Mouse (Mus musculus): Measurements from ENCODE around the gene Dad1.

Gene Dad1

GRCm38 (mm10) chr14:54253741-54254291, at the start of gene Dad1, which contains the start of gene Abhd4:
Gene Dad1 (minus strand): TSS chr14:54254104.
Gene Abhd4 (plus strand): TSS chr14:54254188.
- DNase-seq (ENCODE audit: low spot score in 2 of 2) = peak; percentile 92 to 98

GRCm38 (mm10) chr14:54300676-54301075, 46.8 kb upstream of the Dad1 start:
- DNase-seq (ENCODE audit: low spot score in 2 of 2) = no peak

GRCm38 (mm10) chr14:54300136-54300535, 46.2 kb upstream of the Dad1 start:
- no peak for DNase-seq (ENCODE audit: low spot score in 2 of 2)

DNA sequence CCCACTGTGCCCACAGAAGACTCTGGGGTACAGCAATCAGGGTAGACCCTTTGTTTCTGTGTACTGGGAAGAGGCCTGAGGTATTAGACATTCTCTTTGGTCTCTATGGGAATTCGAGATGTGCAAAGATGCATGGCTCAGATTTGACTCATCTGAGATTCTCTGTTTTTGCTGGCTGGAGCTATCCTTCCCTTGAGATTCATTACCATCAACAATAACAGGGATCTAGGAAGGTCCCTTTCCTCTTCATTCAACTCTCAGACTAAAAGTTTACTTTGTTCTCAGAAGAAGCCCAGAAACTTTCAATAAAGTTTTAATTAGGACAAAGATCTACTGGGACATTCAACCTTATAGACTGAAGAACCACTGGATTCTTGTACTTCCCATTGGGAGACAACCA, 30.9 kb upstream of the Dad1 start, which contains the start of gene Olfr49:
Olfr49 (minus strand) TSS at position 101 of the 400 bp plus-strand sequence.
- no peak for DNase-seq (ENCODE audit: low spot score in 2 of 2)

DNA sequence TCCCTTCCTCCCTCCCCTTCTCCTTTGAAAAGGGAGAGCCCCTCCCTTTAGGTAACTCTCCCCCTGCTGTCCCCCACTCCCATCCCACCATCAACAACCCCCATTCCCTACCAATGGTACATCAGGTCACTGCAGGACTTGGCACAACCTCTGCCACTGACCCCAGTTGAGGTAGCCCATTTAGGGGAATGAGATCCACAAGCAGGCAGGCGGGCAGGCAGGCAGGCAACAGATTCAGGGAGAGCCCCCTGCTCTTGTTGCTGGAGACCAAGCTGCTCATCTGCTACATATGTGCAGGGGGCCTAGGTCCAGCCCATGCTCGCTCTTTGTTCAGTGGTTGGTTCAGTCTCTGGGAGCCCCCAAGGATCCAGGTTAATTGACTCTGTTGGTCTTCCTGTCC, 22.5 kb upstream of the Dad1 start:
- DNase-seq (ENCODE audit: low spot score in 2 of 2) = no peak

- DNase-seq (ENCODE audit: low spot score in 2 of 2) = no peak
These were observed 18.8 kb upstream of the Dad1 start for GRCm38 (mm10) chr14:54272696-54273095.

DNA sequence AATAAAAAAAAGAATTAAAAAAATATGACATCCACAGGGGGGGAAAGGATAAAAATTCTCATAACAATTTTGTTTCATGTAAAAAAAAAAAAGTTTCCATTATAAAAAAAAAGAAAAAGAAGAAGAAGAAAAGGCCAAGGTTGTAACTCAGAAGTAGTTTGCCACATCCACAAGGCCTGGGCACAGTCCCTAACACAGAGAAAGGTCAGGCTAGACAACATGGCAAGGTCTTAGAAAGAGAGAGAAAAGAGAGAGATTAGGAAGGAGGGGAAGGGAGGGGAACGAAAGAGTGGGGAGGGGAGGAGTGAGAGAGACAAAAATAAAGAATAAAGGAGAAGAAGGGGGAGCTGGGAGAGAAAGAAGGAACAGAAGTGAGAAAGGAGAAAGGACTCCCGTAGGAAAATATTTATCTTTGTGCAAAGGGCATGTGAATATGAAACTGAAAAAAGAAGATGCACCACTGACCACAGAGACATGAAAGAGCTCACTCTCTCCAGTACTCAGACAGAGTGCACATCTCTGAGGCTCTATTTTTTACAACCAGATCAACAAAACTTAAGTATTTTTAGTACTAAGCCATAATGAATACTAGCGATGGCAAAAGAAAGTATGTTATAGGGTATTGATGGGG, 18.2 kb upstream of the Dad1 start:
- no peak for DNase-seq (ENCODE audit: low spot score in 2 of 2)

GRCm38 (mm10) chr14:54270413-54270812, 16.5 kb upstream of the Dad1 start:
- no peak for DNase-seq (ENCODE audit: low spot score in 2 of 2)

- DNase-seq (ENCODE audit: low spot score in 2 of 2) = no peak
These were observed 15.7 kb upstream of the Dad1 start for GRCm38 (mm10) chr14:54269566-54269965.

DNA sequence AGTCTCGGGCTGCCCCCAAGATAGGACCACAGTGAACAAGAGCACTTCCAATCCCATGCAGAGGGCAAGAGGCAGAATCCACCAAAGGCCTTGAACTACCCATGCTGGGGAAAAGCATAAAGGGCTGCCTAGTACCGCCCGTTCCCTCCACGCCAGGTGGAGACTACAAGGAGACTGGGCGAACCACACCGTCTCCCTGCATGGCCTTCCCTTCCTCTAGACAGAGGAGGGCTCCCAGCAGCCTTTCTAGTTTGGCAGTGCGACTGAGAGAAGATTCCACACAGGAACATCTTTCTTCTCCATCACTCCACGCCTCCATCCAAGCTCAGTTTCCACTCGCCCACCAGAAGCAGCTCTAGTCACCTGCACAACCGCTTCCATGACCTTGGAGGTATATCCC, 14.1 kb upstream of the Dad1 start:
- no peak for DNase-seq (ENCODE audit: low spot score in 2 of 2)

- no peak for DNase-seq (ENCODE audit: low spot score in 2 of 2)
These were observed 12.0 kb upstream of the Dad1 start for GRCm38 (mm10) chr14:54265951-54266350.

- DNase-seq (ENCODE audit: low spot score in 2 of 2) = no peak
These were observed 11.2 kb upstream of the Dad1 start for GRCm38 (mm10) chr14:54265093-54265492.

DNA sequence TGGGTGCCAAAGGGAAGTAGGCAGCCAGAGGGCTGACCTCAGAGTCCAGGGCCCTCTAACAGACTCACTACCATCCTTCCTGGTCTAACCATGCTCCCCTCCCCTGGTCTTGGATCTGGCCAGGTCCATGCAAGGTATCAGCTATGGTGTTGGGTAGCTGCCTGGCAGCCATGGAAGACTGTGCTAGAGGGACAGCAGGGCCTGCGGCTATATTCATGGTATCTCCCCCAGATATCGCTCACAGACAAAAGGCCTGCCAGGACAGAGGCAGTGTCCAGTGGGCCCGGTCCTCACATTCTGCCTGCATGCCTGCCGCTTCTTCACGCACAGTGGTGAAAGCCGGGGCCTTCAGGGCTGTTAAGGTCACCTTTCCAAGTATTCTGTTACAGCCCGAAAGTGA, 10.3 kb upstream of the Dad1 start:
- no peak for DNase-seq (ENCODE audit: low spot score in 2 of 2)

- DNase-seq (ENCODE audit: low spot score in 2 of 2) = no peak
These were observed 9.2 kb upstream of the Dad1 start for GRCm38 (mm10) chr14:54263099-54263498.

- DNase-seq (ENCODE audit: low spot score in 2 of 2) = no peak
These were observed 8.7 kb upstream of the Dad1 start for GRCm38 (mm10) chr14:54262622-54263021.

DNA sequence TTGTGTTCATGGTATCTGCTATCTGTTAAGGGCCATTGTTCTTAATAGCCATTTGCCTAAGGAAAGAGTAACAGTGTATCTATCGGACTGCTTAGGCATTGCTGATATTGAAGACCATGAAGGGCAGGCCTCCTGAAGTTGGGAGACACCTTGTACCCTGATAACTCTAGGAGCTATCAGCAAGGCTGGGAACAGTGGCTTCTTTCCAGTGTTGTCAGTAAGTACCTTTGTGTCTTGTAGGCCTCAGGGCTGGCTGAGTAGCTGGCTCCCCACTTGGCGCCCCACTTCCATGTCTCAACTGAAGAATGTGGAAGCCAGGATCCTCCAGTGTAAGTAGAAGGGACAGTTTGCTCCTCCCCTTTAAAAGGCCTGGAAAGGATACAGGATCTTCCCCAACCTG, 7.5 kb upstream of the Dad1 start:
- no peak for DNase-seq (ENCODE audit: low spot score in 2 of 2)

- no peak for DNase-seq (ENCODE audit: low spot score in 2 of 2)
These were observed 6.3 kb upstream of the Dad1 start for GRCm38 (mm10) chr14:54260196-54260595.

- DNase-seq (ENCODE audit: low spot score in 2 of 2) = no peak
These were observed 5.8 kb upstream of the Dad1 start for GRCm38 (mm10) chr14:54259722-54260085.

GRCm38 (mm10) chr14:54259003-54259721, 5.3 kb upstream of the Dad1 start:
- DNase-seq (ENCODE audit: low spot score in 2 of 2) = peak; percentile 74 to 88

DNA sequence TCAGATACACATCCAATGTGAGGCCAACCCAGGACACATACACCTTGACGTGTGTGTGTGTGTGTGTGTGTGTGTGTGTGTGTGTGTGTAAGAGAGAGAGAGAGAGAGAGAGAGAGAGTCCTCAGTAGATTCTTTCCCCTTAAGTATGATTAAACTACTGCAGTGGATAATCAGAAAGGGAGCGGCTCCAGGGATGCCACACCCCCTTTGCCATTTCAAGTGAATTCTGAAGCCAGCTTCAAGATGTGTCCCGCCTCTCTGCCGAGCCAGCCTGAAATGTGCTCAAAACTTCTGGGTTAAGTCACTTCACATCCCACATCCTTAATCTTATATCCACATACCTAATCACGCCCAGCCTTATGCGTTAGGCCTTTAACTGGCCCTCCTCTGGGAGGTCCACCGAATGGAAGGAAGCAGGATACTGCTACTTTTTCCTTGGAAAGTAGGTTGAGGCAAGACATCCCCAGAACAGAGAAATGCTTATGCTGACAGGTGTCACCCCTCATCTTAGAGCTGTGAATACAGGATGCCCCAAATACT, 4.3 kb upstream of the Dad1 start:
- no peak for DNase-seq (ENCODE audit: low spot score in 2 of 2)

DNA sequence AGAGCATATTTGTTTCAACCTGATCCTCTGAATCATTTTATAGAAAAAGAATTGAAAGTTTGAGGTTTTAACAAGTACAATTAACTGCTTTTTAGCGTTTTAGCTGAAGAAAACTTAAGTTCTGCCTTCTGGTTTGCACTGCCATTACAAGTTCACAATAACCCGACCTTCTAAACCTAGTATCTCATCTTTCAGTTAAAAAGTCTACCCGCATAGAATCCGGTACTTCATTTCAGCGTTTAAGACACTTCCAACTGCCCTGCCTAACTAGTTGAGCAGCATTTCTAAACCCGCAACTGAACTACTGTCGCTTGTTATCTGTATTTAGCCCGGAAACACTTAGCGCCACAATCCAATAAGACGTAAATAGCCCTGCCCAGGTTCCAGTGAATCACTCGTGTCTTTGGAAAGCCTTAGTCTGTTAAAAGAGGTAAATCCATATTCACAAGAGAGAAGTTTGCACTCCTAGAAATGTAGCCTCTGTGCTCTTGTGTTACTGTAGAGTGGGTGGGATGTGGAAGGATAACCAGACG, 832 bp upstream of the Dad1 start:
- no peak for DNase-seq (ENCODE audit: low spot score in 2 of 2)

- DNase-seq (ENCODE audit: low spot score in 2 of 2) = no peak
These were observed 3.8 kb downstream of the Dad1 start for GRCm38 (mm10) chr14:54250122-54250521.

GRCm38 (mm10) chr14:54249326-54249725, 4.6 kb downstream of the Dad1 start:
- DNase-seq (ENCODE audit: low spot score in 2 of 2) = no peak

Measured in cerebellum, postnatal 4 days (tissue).